In the genomic region with DNA sequence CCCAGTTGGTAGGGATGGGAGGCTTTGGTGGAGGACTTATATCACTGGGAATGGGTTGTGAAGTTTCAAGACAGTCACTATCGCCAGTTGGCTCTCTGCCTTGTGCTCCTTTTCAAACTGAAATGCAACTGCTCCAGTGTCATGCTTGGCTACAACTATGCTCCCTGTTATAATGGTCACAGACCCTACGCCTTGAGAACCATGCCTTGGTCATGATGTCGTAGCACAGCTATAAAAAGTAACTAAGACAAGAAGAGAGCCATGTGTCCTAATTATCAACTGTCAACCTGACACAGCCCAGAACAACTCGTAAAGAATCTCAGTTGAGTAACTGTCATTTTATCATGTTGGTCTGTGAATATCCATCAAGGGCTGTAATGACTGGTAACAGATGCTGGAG, we compare ENCODE assay signal across 24 mouse cellular contexts. TPM values are rescaled to one million over a fixed set of nuclear protein-coding genes. Genes with fewer than 3 reads are reported as not detected.
DNase-seq lines count a peak whose midpoint lies in the region; ATAC-seq and TF ChIP-seq lines count a peak whose summit lies in the region.
"Had no signal": no experiment of that assay in that cellular context is flagged by ENCODE, and none has a peak within 500 bp of the region (broad histone marks: within the 10 kb centered on the region; RNA-seq: fewer than 3 reads in every experiment).

No protein-coding gene starts in this region.

- DNase-seq in gastrocnemius, adult 18-20 months (ENCODE audit: low spot score): peak; percentile 20
- DNase-seq in gastrocnemius, postnatal 4 days (ENCODE audit: low spot score in 2 of 2): no peak
- DNase-seq in lung, postnatal 0 days (ENCODE audit: low spot score): no peak
- no peak for DNase-seq in lung, adult 18-20 months
- DNase-seq in heart, postnatal 14 days: peak; percentile 19 to 30
- no peak for DNase-seq in left cerebral cortex, adult 2 months (ENCODE audit: extremely low spot score in 1 of 2, low spot score in 2 of 2)
- DNase-seq in right cerebral cortex, postnatal 14 days: no peak
- DNase-seq: adrenal gland, postnatal 25 days; cerebellum, adult 9-10 months; kidney, adult 2 months; kidney, postnatal 25 days; layer of hippocampus, postnatal 36 days; lung, adult 2 months; lung, postnatal 36 days; midbrain, embryonic 14.5 days; right cerebral cortex, postnatal 25 days; thymus, postnatal 25 days had no signal

- no peak overlapping the region for H3K4me2 ChIP-seq in lung, postnatal 0 days (replicated peaks; ENCODE audit: low read depth, low read length)
- H3K4me2 ChIP-seq in heart, embryonic 13.5 days: no peak overlapping the region
- H3K4me2 ChIP-seq: embryonic facial prominence, embryonic 15.5 days; hindbrain, embryonic 12.5 days; limb, embryonic 13.5 days; liver, embryonic 12.5 days; neural tube, embryonic 12.5 days had no signal

- WGBS in lung, postnatal 0 days: 79% methylated on average over 4 of the region's 4 CpGs
- WGBS in heart, embryonic 13.5 days: 43% methylated on average over 4 of the region's 4 CpGs

- peaks cover 14% of the 10 kb centered on the region; the same call in 1 of the 2 replicates for H3K36me3 ChIP-seq in lung, postnatal 0 days (ENCODE audit: insufficient read depth, low read length)
- peaks cover 54% of the 10 kb centered on the region for H3K36me3 ChIP-seq in heart, embryonic 13.5 days

- no peak for TF ChIP-seq EP300 in lung, postnatal 0 days (IDR thresholded peaks at IDR 0.05)

- no peak for TF ChIP-seq CTCF in lung, postnatal 0 days (IDR thresholded peaks at IDR 0.05)
- no peak for TF ChIP-seq CTCF in left cerebral cortex, adult 2 months (IDR thresholded peaks at IDR 0.05)

- no peaks in the 10 kb centered on the region for H3K4me1 ChIP-seq in lung, postnatal 0 days (ENCODE audit: insufficient read depth, low read depth, low read length)
- H3K4me1 ChIP-seq in heart, embryonic 13.5 days: 0 out of 2 replicates have a peak, but pooled peaks cover 3% of the 10 kb centered on the region
- H3K4me1 ChIP-seq: embryonic facial prominence, embryonic 15.5 days; hindbrain, embryonic 12.5 days; limb, embryonic 13.5 days; liver, embryonic 12.5 days; neural tube, embryonic 12.5 days had no signal

- no peaks in the 10 kb centered on the region for H3K27me3 ChIP-seq in lung, postnatal 0 days (replicated peaks; ENCODE audit: insufficient read depth, low read length)
- no peaks in the 10 kb centered on the region for H3K27me3 ChIP-seq in heart, embryonic 13.5 days (replicated peaks)
- H3K27me3 ChIP-seq: embryonic facial prominence, embryonic 15.5 days; hindbrain, embryonic 12.5 days; limb, embryonic 13.5 days; liver, embryonic 12.5 days; neural tube, embryonic 12.5 days had no signal

- peak; percentile 21; the same call in 1 of the 2 replicates for ATAC-seq in lung, postnatal 0 days
- no peak for ATAC-seq in heart, embryonic 13.5 days (ENCODE audit: extremely low read depth, insufficient number of reproducible peaks, low FRiP score, low TSS enrichment)
- ATAC-seq: forebrain, embryonic 16.5 days; liver, embryonic 12.5 days had no signal

- no peaks in the 10 kb centered on the region for H3K9me3 ChIP-seq in lung, postnatal 0 days (ENCODE audit: low read length)
- no peaks in the 10 kb centered on the region for H3K9me3 ChIP-seq in heart, embryonic 13.5 days
- H3K9me3 ChIP-seq: embryonic facial prominence, embryonic 15.5 days; hindbrain, embryonic 12.5 days; limb, embryonic 13.5 days; liver, embryonic 12.5 days; neural tube, embryonic 12.5 days had no signal

- no peak overlapping the region for H3K4me3 ChIP-seq in lung, postnatal 0 days (ENCODE audit: low read depth, low read length)
- H3K4me3 ChIP-seq in heart, embryonic 13.5 days: no peak overlapping the region
- no peak overlapping the region for H3K4me3 ChIP-seq in left cerebral cortex, adult 2 months
- H3K4me3 ChIP-seq: embryonic facial prominence, embryonic 15.5 days; hindbrain, embryonic 12.5 days; limb, embryonic 13.5 days; liver, embryonic 12.5 days; neural tube, embryonic 12.5 days had no signal

- intact Hi-C loops in heart, postnatal 14 days (cut with DNase I): no loop called here
- intact Hi-C loops in left cerebral cortex, adult 2 months (cut with DNase I): no loop called here

- no peak overlapping the region for H3K9ac ChIP-seq in lung, postnatal 0 days (replicated peaks; ENCODE audit: low read depth)
- no peak overlapping the region for H3K9ac ChIP-seq in heart, embryonic 13.5 days
- H3K9ac ChIP-seq: embryonic facial prominence, embryonic 15.5 days; hindbrain, embryonic 12.5 days; limb, embryonic 13.5 days; liver, embryonic 12.5 days; neural tube, embryonic 12.5 days had no signal

- H3K27ac ChIP-seq in lung, postnatal 0 days (ENCODE audit: low read length): no peak overlapping the region
- H3K27ac ChIP-seq in heart, embryonic 13.5 days (replicated peaks): peak overlapping the region; percentile 56; the same call in 1 of the 2 replicates
- no peak overlapping the region for H3K27ac ChIP-seq in left cerebral cortex, adult 2 months
- H3K27ac ChIP-seq: embryonic facial prominence, embryonic 15.5 days; hindbrain, embryonic 12.5 days; limb, embryonic 13.5 days; liver, embryonic 12.5 days; neural tube, embryonic 12.5 days had no signal

RNA-seq across cellular contexts. Expression of a gene that starts 41.0 kb away (rescaled TPM):
- total RNA-seq in gastrocnemius, adult 18-20 months (2021): 10 to 100 TPM; 26.4 to 30.7 TPM
- total RNA-seq in gastrocnemius, postnatal 4 days (2021): 10 to 100 TPM; 23.2 to 25.2 TPM
- polyA plus RNA-seq in lung, postnatal 0 days (2015; fragmentation: Nextera tagmentation; extraction: Ambion mirVana): 8.3 and 9.3 TPM in 2 replicates
- polyA plus RNA-seq in heart, embryonic 13.5 days (2015; fragmentation: Nextera tagmentation; extraction: Ambion mirVana): 4.0 and 4.5 TPM in 2 replicates
- total RNA-seq in heart, postnatal 14 days (2021): 10 to 100 TPM; 43.2 to 48.0 TPM
- total RNA-seq in left cerebral cortex, adult 2 months (2021): 10 to 100 TPM; 37.4 to 41.0 TPM

Comparison
In these comparisons a context has a peak if more than half of its experiments do, and no peak if none do; other contexts are left out.
1. DNase-seq: peak in gastrocnemius, adult 18-20 months (single experiment) and heart, postnatal 14 days (2 of 2); none in gastrocnemius, postnatal 4 days (0 of 2), lung, postnatal 0 days (single experiment), lung, adult 18-20 months (0 of 2), left cerebral cortex, adult 2 months (0 of 2) and right cerebral cortex, postnatal 14 days (single experiment).